In the genomic region with DNA sequence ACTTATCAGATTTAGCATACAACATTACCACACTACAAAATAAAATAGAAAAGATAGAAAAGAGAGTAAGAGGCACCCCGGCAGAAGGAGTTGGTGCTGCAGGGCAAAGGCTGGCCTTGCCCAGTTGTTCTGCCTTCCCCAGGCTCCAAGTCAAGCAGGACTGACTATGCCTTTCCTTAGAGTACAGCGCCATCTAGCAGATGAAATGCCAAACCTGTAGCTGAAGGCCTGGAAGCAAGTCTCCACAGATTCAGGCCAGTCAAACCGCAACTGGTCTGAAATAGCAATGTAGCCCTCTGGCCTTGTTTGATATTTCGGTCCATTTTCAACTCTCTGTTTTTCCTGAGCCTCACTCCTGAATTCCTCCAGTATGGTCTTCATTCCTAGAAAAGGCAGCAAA, we compare ENCODE assay signal across 8 mouse cellular contexts.
DNase-seq lines count a peak whose midpoint lies in the region.

No protein-coding gene starts in this region.

- no peaks in the 10 kb centered on the region; the same call in 1 of the 2 replicates for H3K27me3 ChIP-seq in forebrain, embryonic 10.5 days (ENCODE audit: poor library complexity, severe bottlenecking)

- H3K27ac ChIP-seq in forebrain, embryonic 10.5 days: no peak overlapping the region

- WGBS in forebrain, embryonic 10.5 days: 59% methylated on average over 4 of the region's 4 CpGs

- no peaks in the 10 kb centered on the region for H3K36me3 ChIP-seq in forebrain, embryonic 10.5 days (replicated peaks)

- H3K4me3 ChIP-seq in forebrain, embryonic 10.5 days: no peak overlapping the region

- intact Hi-C loops in heart, postnatal 14 days (cut with DNase I): loop anchor here (1.0 to 5.0 kb wide), 3 partner anchors 527 to 952 kb away; no protein-coding TSS in a partner anchor

- peaks cover 2% of the 10 kb centered on the region; the same call in 1 of the 2 replicates for H3K4me1 ChIP-seq in forebrain, embryonic 10.5 days

- peak; percentile 64 for DNase-seq in A20 (ENCODE audit: low read depth, low spot score)
- peak; percentile 94 for DNase-seq in brain, adult 2 months (ENCODE audit: low read depth, low spot score)
- peak; percentile 62 for DNase-seq in forebrain, embryonic 10.5 days (ENCODE audit: extremely low spot score, low spot score)
- peak; percentile 72 to 88 for DNase-seq in heart, postnatal 14 days
- DNase-seq in kidney, postnatal 4 days: peak; percentile 76 to 84
- peak; percentile 30 to 34 for DNase-seq in lung, adult 18-20 months
- peak; percentile 49 for DNase-seq in ovary, postnatal 36 days (ENCODE audit: low spot score)
- DNase-seq in thymus, postnatal 4 days: peak; percentile 41

- H3K9me3 ChIP-seq in forebrain, embryonic 10.5 days: no peaks in the 10 kb centered on the region

Comparison
In these comparisons a context has a peak if more than half of its experiments do, and no peak if none do; other contexts are left out.
1. DNase-seq: peak in every context shown above with its lines; median percentile 94 in brain, adult 2 months; 80 in heart, postnatal 14 days; 80 in kidney, postnatal 4 days; 64 in A20; 62 in forebrain, embryonic 10.5 days; 49 in ovary, postnatal 36 days; 41 in thymus, postnatal 4 days; 32 in lung, adult 18-20 months.